Mouse (Mus musculus): ENCODE results near the gene Scn10a. TPM values are rescaled to one million over a fixed set of nuclear protein-coding genes. Genes with fewer than 3 reads are reported as not detected.
A peak's percentile ranks its signal among the peaks of the same experiment; 100 is the strongest.

The Scn10a gene
- polyA plus RNA-seq, 1 experiment: 0.10 TPM

GRCm38 (mm10) chr9:119653758-119654157, 65.4 kb downstream of the Scn10a start:
- no peak overlapping the region for H3K27ac ChIP-seq (ENCODE audit: insufficient read depth, low read length)
- peaks cover 1% of the 10 kb centered on the region; the same call in 1 of the 2 replicates for H3K4me1 ChIP-seq (ENCODE audit: control insufficient read depth, insufficient read depth, low read length)
- H3K4me3 ChIP-seq (ENCODE audit: insufficient read depth, low read length): no peak overlapping the region
- TF ChIP-seq POLR2A (IDR thresholded peaks at IDR 0.05; ENCODE audit: extremely low read depth, insufficient read depth, low read length) (no peak), CTCF (IDR thresholded peaks at IDR 0.05; ENCODE audit: extremely low read depth, insufficient read depth, low read length) (no peak)

GRCm38 (mm10) chr9:119646942-119647547, 72.1 kb downstream of the Scn10a start:
- Histone ChIP-seq H3K27ac (ENCODE audit: insufficient read depth, low read length) (no peak overlapping the region), H3K4me1 (ENCODE audit: control insufficient read depth, insufficient read depth, low read length) (no peaks in the 10 kb centered on the region), H3K4me3 (ENCODE audit: insufficient read depth, low read length) (no peak overlapping the region)
- TF ChIP-seq POLR2A (IDR thresholded peaks at IDR 0.05; ENCODE audit: extremely low read depth, insufficient read depth, low read length) (no peak), CTCF (IDR thresholded peaks at IDR 0.05; ENCODE audit: extremely low read depth, insufficient read depth, low read length) (peak; percentile 55)

- Histone ChIP-seq H3K27ac (ENCODE audit: insufficient read depth, low read length) (no peak overlapping the region), H3K4me3 (ENCODE audit: insufficient read depth, low read length) (no peak overlapping the region), H3K4me1 (ENCODE audit: control insufficient read depth, insufficient read depth, low read length) (no peaks in the 10 kb centered on the region)
- TF ChIP-seq POLR2A (IDR thresholded peaks at IDR 0.05; ENCODE audit: extremely low read depth, insufficient read depth, low read length) (no peak), CTCF (IDR thresholded peaks at IDR 0.05; ENCODE audit: extremely low read depth, insufficient read depth, low read length) (no peak)
Observed at GRCm38 (mm10) chr9:119641985-119642384, 77.1 kb downstream of the Scn10a start.

GRCm38 (mm10) chr9:119634216-119634843, 84.8 kb downstream of the Scn10a start:
- TF ChIP-seq CTCF (IDR thresholded peaks at IDR 0.05; ENCODE audit: extremely low read depth, insufficient read depth, low read length) (no peak), POLR2A (IDR thresholded peaks at IDR 0.05; ENCODE audit: extremely low read depth, insufficient read depth, low read length) (no peak)
- Histone ChIP-seq H3K27ac (ENCODE audit: insufficient read depth, low read length) (no peak overlapping the region), H3K4me1 (ENCODE audit: control insufficient read depth, insufficient read depth, low read length) (peaks cover 2% of the 10 kb centered on the region; the same call in 1 of the 2 replicates), H3K4me3 (ENCODE audit: insufficient read depth, low read length) (no peak overlapping the region)

GRCm38 (mm10) chr9:119633475-119633874, 85.6 kb downstream of the Scn10a start:
- peaks cover 2% of the 10 kb centered on the region; the same call in 1 of the 2 replicates for H3K4me1 ChIP-seq (ENCODE audit: control insufficient read depth, insufficient read depth, low read length)
- TF ChIP-seq CTCF (IDR thresholded peaks at IDR 0.05; ENCODE audit: extremely low read depth, insufficient read depth, low read length) (no peak), POLR2A (IDR thresholded peaks at IDR 0.05; ENCODE audit: extremely low read depth, insufficient read depth, low read length) (no peak)
- no peak overlapping the region for H3K27ac ChIP-seq (ENCODE audit: insufficient read depth, low read length)
- H3K4me3 ChIP-seq (ENCODE audit: insufficient read depth, low read length): no peak overlapping the region

GRCm38 (mm10) chr9:119632801-119633200, 86.3 kb downstream of the Scn10a start:
- H3K4me3 ChIP-seq (ENCODE audit: insufficient read depth, low read length): no peak overlapping the region
- H3K4me1 ChIP-seq (ENCODE audit: control insufficient read depth, insufficient read depth, low read length): peaks cover 2% of the 10 kb centered on the region; the same call in 1 of the 2 replicates
- no peak overlapping the region for H3K27ac ChIP-seq (ENCODE audit: insufficient read depth, low read length)
- no peak for TF ChIP-seq CTCF (IDR thresholded peaks at IDR 0.05; ENCODE audit: extremely low read depth, insufficient read depth, low read length)

- TF ChIP-seq POLR2A (IDR thresholded peaks at IDR 0.05; ENCODE audit: extremely low read depth, insufficient read depth, low read length): no peak
- TF ChIP-seq CTCF (IDR thresholded peaks at IDR 0.05; ENCODE audit: extremely low read depth, insufficient read depth, low read length): no peak
- Histone ChIP-seq H3K4me3 (ENCODE audit: insufficient read depth, low read length) (no peak overlapping the region), H3K4me1 (ENCODE audit: control insufficient read depth, insufficient read depth, low read length) (peaks cover 2% of the 10 kb centered on the region), H3K27ac (ENCODE audit: insufficient read depth, low read length) (no peak overlapping the region)
Observed at GRCm38 (mm10) chr9:119631899-119632533, 87.1 kb downstream of the Scn10a start.

GRCm38 (mm10) chr9:119631393-119631898, 87.7 kb downstream of the Scn10a start:
- no peak for TF ChIP-seq POLR2A (IDR thresholded peaks at IDR 0.05; ENCODE audit: extremely low read depth, insufficient read depth, low read length)
- TF ChIP-seq CTCF (IDR thresholded peaks at IDR 0.05; ENCODE audit: extremely low read depth, insufficient read depth, low read length): no peak
- Histone ChIP-seq H3K4me3 (ENCODE audit: insufficient read depth, low read length) (no peak overlapping the region), H3K4me1 (ENCODE audit: control insufficient read depth, insufficient read depth, low read length) (peaks cover 2% of the 10 kb centered on the region), H3K27ac (ENCODE audit: insufficient read depth, low read length) (no peak overlapping the region)

GRCm38 (mm10) chr9:119628690-119629268, 90.3 kb downstream of the Scn10a start:
- Histone ChIP-seq H3K27ac (ENCODE audit: insufficient read depth, low read length) (no peak overlapping the region), H3K4me1 (ENCODE audit: control insufficient read depth, insufficient read depth, low read length) (peaks cover 2% of the 10 kb centered on the region), H3K4me3 (ENCODE audit: insufficient read depth, low read length) (no peak overlapping the region)
- TF ChIP-seq POLR2A (IDR thresholded peaks at IDR 0.05; ENCODE audit: extremely low read depth, insufficient read depth, low read length) (no peak), CTCF (IDR thresholded peaks at IDR 0.05; ENCODE audit: extremely low read depth, insufficient read depth, low read length) (no peak)
